Mouse (Mus musculus) T-helper 2 cell (primary cell): ENCODE results near the gene Crb3.

ENCODE experiments used
- in situ Hi-C: fragments of 300-600 bp; cut with MboI, MseI; formaldehyde crosslinking; loops from one replicate; pipeline ENCODE4 v1.15.1; 2025; ENCODE audit warnings: high pct_unique_total_duplicates

Gene Crb3

GRCm38 (mm10) chr17:57062011-57062521 is 3.2 kb downstream of the Crb3 start:
- in situ Hi-C loops, result no loop called here

GRCm38 (mm10) chr17:57062548-57062947 is 3.6 kb downstream of the Crb3 start:
- in situ Hi-C loops, result no loop called here

DNA sequence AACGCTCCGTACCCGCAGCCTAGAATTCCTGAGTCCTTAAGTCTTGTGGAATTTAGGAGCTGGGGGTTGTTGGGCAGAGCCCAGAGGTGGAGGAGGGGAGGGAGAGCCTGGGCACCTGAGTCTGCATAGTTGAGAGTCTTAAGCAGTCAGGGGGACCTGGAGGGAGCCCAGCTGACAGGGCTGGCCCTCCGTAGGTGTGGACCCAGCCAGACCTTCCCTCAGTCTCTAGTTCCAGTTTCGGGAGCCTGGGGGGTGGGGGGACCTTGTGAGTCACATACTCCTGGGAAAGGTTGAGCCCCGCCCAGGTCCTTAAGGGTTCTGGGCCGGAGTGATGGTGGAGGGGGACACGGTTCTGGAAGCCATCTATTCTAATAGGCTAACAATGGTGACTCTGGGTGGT is 4.1 kb downstream of the Crb3 start:
- in situ Hi-C loops, result no loop called here

DNA sequence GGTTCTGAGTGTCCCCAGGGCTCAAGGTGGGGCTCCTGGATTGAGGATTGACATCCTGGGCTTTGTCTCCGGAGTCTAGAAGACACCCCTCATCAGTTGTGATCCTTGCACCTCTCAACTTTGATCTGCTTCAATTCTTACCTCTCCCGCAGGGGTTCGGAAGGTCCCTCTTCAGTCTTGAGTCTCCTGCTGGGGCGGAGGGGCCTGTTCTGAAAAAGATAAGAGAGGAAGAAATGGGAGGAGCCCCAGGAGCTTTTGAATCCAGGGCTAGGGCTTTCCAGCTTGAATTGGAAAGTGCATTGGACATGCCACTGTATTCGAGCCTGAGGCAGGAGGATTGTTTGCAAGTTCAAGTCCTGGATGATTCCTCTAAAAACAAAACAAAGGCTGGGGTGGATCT is 8.0 kb downstream of the Crb3 start:
- in situ Hi-C loops, result no loop called here

DNA sequence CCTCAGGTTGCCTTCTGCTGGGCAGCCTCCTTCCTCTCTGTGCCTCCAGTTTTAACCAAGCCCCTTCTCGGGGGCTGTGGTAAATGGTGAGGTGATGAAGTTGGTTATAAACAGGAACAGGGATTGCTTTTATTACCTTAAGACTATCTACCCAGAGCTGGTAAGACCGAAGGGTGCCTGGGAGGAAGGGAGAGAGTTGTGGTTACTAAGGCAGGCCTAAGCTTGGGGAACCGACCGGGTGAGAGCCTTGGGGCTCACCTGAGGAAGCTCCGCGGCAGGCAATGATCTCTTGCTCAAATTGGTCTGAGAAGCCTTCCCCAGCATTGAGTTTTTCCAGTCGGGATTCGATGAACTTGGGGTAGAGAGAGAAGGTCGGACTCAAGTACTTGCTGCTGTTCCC is 11.4 kb downstream of the Crb3 start:
- in situ Hi-C loops, result no loop called here

- in situ Hi-C loops, result no loop called here
Observed at GRCm38 (mm10) chr17:57070699-57071098, 11.8 kb downstream of the Crb3 start.

DNA sequence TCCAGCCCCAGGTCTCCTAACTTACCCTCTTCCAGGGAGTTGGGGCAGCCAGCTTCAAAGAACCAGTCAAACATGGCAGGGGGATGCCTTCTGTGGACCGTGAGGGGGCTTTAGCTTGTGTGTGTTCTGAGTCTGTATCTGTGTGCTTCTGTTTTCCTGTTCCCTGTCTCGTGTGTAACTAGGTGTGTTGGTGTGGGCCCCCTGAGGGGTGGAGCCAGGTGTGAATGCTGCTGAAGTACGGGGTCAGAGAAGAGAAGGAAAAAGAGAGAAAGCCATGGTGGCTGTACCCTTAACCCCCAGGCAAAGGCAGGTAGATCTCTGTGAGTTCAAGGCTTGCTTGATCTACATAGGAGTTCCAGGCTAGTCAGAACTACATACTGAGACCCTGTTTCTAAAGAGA is 18.0 kb downstream of the Crb3 start:
- in situ Hi-C loops, result no loop called here

GRCm38 (mm10) chr17:57078336-57078735 is 19.4 kb downstream of the Crb3 start, which contains the start of gene Dennd1c:
Dennd1c (minus strand) TSS chr17:57078514.
- in situ Hi-C loops, result no loop called here

DNA sequence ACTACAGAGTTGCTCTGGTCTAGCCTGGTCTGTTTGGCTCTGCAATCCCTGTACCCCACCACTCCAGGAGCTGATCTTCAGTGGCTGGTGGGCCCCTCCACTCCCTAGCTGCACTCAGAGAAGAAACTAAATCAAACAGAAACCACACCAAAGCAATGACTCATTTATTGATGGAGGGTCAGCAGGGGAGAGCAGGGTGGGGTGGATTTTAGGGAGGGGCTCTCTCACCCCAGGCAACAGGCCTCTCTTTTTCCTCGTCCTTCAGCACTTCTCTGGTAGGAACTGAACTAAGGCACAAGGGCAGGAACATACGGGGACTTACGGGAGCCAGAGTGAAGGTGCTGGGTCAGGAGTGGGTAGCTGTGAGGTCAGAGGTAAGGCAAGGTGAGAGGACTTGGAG is 21.0 kb downstream of the Crb3 start:
- in situ Hi-C loops, result no loop called here

DNA sequence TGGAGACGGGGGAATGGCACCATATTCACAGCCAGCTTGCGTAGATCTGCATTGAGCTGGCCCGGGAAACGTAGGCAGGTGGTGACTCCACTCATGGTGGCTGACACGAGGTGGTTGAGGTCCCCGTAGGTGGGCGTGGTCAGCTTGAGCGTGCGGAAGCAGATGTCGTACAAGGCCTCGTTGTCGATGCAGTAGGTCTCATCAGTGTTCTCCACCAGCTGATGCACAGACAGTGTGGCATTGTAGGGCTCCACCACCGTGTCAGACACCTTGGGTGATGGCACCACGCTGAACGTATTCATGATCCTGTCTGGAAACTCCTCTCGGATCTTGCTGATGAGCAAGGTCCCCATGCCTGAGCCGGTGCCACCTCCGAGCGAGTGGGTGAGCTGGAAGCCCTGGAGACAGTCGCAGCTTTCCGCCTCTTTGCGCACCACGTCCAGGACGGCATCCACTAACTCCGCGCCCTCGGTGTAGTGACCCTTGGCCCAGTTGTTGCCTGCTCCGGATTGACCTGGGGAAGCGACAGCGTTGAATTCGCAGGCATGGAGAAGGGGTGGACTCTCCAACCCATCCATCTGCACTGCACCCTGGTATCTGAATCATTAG is 22.4 kb downstream of the Crb3 start:
- in situ Hi-C loops, result no loop called here

- in situ Hi-C loops, result no loop called here
Observed at GRCm38 (mm10) chr17:57082481-57082880, 23.6 kb downstream of the Crb3 start.

DNA sequence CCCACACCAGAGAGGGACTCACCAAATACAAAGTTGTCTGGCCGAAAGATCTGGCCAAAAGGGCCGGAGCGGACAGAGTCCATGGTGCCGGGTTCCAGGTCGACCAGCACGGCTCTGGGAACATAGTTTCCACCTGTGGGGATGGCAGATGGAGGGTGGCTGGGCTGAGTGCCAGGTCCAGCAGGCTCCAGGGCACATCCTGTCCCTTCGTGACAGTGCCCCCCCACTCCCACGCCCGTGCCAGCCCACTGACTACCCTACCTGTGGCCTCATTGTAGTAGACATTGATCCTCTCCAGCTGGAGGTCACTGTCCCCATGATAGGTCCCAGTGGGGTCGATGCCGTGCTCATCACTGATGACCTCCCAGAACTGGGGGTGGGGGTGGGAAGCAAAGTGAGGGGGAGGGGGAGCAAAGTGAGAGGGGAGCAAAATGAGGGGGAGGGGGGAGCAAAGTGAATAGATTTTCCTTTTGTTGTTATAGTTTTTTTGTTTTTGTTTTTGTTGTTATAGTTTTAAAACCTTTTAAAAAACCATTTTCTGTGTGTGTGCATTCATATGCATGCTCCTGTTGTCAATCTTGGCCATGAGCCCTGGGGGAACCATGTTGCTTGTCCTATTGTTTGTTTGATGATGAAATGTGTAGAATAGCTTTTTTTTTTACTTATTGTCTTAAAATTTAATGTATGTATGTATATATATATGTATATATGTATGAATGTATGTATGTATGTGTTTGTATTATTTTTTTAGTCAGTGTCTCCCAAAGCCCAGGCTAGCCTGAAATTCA is 27.3 kb downstream of the Crb3 start:
- in situ Hi-C loops, result no loop called here

DNA sequence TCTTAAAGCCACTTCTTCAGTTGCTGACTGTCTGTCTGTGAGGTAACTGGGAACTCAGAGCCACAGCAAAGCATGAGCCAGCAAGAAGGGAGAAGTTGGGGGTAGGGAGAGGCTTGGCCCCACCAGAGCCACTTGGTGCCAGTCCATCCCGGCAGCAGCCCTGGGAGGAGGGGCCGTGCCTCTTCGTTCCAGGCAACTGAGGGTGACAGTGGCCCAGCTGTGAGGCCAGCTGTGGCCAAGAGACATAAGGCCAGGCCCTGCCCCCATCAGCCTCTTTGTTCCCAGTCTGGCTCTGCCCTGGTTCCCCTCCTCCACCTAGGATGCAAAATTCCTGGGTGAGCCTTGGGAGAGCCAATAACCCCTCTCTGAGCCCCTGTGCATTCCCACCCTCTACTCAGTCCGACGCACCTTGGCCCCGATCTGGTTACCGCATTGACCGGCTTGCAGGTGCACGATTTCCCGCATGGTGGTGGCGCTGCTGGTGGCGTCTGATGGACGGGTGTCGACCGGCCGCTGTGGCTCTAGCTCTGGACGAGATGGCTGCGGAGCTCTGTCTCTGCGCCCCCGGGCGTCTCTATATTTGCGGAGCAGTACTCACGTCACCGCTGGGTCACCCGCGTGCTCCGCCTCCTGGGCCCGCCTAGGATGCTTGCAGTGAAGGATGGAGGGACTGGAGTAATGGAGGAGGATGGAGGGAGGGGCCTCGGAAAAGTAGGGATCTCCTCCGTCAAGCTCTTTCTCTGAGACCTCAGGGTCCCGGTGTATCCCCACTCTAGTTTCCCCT is 28.3 kb downstream of the Crb3 start, which contains the start of gene Tubb4a:
Gene Tubb4a (minus strand): TSS at position 734 of the 784 bp plus-strand sequence.
- in situ Hi-C loops, result no loop called here

GRCm38 (mm10) chr17:57094222-57094621 is 35.3 kb downstream of the Crb3 start:
- in situ Hi-C loops, result loop anchor here (10.0 kb wide), 1 partner anchor 241 kb away; no protein-coding TSS in a partner anchor

DNA sequence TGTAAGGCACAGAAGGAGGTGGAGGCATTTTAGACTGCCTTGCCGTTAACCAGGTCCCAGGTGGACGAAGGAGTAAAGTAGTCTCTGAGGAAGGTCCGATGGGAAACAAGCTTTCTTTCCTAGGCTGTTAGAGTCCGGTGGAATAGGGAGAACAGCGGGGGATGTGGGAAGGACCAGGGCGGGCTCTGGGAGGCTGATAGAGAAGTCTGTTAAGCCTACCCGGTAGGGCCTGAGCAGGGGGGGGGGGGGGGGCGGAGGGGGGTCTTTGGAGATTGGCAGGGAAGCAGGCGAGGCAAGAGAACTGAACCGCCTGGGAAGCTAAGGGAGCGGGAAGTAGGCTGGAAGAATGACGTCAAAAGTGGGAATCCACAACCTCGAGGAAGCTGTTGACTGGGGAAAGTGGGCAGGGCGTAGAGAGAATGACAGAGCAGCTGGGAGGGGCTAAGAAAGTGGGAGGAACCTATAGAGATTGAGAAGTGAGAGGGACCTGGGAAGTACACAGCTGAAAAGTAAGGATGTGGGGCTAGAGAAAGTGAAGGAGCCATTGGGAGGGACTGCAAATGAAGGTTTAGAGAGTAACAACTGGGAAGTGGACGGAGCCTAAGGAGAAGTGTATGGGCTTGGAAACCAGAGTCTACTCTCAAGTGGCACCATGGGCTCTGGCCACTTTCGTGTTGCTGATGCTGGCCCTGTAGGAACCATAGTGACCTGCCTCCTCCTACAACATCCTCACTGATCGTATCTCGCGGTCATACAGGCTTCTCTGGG is 37.1 kb downstream of the Crb3 start:
- in situ Hi-C loops, result loop anchor here (5.0 to 10.0 kb wide), 2 partner anchors 71 to 239 kb away; no protein-coding TSS in a partner anchor

GRCm38 (mm10) chr17:57096623-57096920 is 37.7 kb downstream of the Crb3 start:
- in situ Hi-C loops, result loop anchor here (5.0 to 10.0 kb wide), 2 partner anchors 71 to 238 kb away; no protein-coding TSS in a partner anchor

DNA sequence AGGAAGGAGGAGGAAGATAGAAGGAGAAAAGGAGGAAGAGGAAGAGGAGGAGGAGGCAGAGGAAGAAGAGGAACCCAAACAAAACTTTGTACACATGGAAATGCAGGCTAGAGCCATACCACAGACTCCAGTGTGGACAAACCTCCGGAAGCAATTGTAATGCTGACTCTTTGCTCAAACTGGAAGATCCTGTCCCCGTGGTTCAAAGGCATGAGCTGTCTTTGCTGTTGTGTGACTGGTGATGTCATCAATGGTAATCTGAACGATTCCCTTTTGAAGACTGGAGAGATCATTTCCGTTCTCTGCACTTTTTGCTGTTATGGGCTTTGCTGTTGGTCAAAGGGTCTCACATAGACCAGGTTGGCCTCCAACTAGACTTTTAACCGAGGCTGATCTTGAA is 39.4 kb downstream of the Crb3 start:
- in situ Hi-C loops, result loop anchor here (5.0 to 10.0 kb wide), 2 partner anchors 69 to 236 kb away; no protein-coding TSS in a partner anchor

DNA sequence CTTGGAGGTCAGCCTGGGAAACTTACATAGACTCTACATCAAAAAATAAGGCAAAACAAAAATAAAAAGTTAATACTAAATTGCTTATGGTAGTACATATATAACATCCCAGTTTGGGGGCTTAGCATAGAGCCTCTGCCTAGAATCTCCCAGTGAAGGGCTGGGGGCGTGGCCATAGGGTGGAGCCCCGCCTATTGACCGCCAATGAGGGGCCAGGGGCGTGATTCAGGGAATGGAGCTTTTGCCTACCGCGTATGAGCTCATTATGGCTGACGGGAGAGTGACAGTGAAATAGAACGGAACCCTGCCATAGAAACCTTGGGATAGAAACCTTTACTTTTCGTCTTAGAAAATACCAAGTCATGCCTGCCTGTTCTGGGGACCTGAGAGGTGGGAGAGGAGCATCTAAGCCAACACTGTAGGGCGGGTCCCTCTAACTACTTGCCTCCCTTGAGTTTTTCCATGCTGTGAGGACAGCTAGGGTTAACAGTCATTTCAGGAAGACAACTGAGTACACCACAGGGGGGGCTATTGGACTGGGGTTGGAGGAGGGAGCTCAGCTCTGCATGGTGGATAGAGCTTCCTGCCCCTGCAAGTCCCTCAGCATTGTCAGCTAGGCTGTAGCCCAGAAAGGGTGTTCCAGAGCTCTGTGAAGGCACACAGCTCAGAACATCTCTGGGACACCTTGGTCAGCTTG is 40.9 kb downstream of the Crb3 start:
- in situ Hi-C loops, result loop anchor here (5.0 to 10.0 kb wide), 2 partner anchors 68 to 235 kb away; no protein-coding TSS in a partner anchor

DNA sequence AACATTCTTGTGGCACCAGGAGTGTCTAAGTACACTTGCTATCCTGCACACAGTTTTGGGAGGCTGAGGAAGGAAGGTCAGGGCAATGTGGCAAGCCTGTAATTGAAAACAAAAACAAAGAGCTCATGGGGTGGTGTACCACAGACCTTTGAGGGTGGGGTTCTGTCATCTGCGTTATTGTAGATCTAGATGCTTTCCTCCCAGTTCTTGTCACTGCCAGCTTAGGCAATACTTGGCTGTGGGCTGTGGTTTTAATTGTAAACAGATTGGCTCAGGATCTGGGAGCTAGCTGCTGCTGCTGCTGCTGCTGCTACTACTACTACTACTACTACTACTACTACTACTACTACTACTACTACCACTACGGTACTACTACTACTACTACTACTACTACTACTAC is 43.4 kb downstream of the Crb3 start:
- in situ Hi-C loops, result no loop called here

DNA sequence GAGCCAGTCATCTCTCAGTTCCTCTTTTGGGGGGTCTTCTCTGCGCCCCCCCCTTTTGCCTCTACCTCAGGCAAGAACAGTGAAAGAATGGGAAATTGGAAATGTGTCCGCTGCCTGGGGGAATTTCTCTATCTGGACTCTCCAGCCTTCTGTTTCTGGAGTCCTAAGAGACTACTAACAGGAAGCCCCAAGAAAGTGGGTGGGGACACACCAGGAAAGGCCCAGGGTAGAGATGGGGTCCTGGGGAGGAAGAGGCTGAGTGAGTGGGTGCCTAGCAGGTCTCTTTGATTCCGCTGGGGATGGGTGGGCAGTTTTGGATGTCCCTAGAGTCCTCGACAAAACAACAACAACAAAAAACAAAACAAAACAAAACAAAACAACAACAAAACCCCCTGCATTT is 45.6 kb downstream of the Crb3 start:
- in situ Hi-C loops, result no loop called here
